Mouse (Mus musculus) splenic B cell, adult 2 months (primary cell): ENCODE data around the gene 4930438A08Rik.
"Not testable (repeated sequence)": the region's sequence is repeated elsewhere in the genome, so short reads cannot be mapped to it uniquely, and the experiment has no call there.

Experiments used
- DNase-seq: peaks from one replicate; pipeline ENCODE4 v3.0.0-alpha.2; 2011; ENCODE audit warnings: low read depth, low spot score
- H3K27me3 ChIP-seq: 2 replicates; pipeline ENCODE4 v1.6.1; 2012; ENCODE audit warnings: mild to moderate bottlenecking, low read length, moderate library complexity, mixed read lengths; ENCODE audit not compliant: control insufficient read depth, poor library complexity, insufficient read depth, severe bottlenecking
- H3K36me3 ChIP-seq: 2 replicates; pipeline ENCODE4 v1.6.1; 2012; ENCODE audit warnings: mild to moderate bottlenecking, low read length, moderate library complexity, mixed read lengths; ENCODE audit not compliant: control insufficient read depth, poor library complexity, insufficient read depth, severe bottlenecking

Gene 4930438A08Rik

DNA sequence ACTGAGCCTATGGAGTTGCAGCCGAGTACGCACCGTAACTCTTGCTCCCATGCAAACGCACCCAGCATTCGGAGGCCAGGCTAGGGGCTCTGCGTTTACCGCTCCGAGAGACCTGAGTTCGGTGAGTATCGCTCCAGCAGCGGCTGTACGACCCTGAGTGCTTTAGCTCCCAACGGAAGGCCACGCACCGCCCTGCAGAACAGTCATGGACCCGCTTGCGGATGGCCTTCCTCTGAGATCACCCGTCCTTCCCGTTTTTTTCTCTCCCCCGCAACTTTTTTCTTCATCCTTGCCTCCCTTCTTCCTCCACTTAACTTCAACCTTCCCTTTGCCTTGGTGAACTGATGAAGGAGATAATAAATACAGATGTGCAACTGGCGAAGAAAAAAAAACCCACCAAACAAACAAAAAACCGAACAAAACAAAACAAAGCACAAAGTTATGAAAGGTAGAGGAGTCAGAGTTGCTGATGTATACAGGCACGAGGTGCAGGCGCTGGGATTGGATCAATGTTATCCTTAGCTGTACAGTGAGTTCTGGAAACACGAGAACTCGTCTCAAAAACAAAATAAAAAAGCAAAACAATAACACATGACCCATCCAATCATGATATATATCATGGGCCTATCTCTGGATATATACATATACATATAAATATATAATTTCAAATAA is 28.3 kb downstream of the 4930438A08Rik start:
- Histone ChIP-seq H3K27me3 (no peaks in the 10 kb centered on the region), H3K36me3 (no peaks in the 10 kb centered on the region)
- DNase-seq = no peak

DNA sequence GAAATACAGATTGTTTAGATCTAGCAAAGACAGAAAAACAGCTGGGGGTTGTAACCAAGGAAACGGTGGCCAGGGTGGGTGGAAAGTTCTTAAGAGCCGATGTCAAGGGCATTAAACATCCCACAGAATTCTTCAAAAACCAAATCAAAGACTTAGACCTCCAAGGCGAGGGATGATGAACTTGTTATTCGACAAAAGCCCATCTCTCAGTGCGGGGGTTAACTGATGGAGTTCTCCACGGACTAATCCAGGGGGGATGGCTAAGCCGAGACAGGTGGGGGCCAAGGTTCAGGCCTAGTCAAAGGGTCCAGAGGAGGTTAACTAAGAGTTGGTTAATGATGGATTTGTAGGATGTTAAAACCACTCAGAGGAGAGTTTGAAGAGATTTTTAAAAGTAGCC is 29.0 kb downstream of the 4930438A08Rik start:
- no peaks in the 10 kb centered on the region for H3K27me3 ChIP-seq
- DNase-seq = no peak
- H3K36me3 ChIP-seq = no peaks in the 10 kb centered on the region

DNA sequence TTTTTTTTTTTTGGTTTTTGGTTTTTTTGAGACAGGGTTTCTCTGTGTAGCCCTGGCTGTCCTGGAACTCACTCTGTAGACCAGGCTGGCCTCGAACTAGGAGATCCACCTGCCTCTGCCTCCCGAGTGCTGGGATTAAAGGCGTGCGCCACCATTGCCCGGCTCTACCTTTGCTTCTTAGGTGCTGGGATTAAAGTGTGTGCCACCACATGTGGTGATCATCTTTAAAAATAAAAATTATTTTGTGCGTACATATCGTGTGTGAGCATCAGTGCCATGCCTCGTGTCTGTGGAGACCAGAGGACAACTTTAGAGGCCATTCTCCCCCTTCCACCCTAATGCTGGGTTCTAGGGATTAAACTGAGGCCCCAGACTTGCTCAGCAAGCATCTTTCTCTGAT is 30.7 kb downstream of the 4930438A08Rik start:
- not testable (repeated sequence) for H3K27me3 ChIP-seq, H3K36me3 ChIP-seq, DNase-seq

DNA sequence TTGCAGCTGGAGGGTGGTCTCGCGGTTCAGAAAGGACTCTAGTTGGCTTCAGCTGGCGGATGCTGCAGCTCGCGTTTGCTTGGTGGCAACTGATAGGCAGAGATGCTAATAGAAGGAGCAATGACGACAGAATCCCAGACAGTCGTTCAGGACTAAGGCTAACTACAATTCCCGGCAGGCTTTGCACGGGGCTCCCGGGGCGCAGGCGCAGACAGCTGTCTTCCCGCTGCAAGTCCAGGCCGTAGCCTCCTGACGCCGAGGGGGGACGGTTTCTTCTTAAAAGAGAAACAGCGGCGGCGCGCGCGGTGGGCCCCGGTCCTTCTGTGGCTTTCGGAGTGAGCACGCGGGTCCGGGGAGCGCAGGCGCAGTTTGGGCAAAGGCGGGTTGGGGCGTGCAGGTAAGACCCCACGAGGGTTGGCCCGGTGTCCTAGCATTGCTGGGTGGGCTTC is 32.3 kb downstream of the 4930438A08Rik start, which contains the start of gene Zfp692:
Gene Zfp692 (plus strand): TSS at position 210 of the 449 bp plus-strand sequence.
- peak; percentile 91 for DNase-seq
- no peaks in the 10 kb centered on the region for H3K27me3 ChIP-seq
- H3K36me3 ChIP-seq = no peaks in the 10 kb centered on the region; the same call in 1 of the 2 replicates

DNA sequence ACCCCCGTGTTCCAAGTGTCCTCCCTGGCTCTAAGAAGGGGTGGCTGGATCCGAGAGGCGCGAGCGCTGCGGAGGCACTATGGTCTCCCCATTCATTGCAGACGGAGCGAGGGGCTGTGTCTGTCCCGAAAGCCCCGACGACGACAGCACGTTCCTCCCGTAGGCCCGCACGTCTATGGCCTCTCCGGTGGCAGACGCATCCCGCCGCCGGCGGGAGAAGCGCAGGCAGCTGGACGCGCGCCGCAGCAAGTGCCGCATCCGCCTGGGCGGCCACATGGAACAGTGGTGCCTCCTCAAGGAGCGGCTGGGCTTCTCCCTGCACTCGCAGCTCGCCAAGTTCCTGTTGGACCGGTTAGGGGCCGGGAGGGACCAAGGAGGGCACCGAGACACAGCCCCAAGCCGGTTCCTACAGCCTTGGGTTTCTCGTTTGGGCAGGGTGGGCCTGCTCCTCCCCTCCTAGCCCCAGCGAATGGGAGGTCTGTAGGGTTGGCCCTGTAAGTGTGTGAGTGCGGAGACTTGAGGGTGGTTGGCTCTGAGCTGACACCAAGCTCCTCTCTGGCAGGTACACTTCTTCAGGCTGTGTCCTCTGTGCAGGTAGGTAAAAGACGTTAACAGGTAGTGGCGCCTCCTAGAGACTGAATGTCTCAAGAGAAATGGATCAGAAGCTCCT is 32.9 kb downstream of the 4930438A08Rik start:
- DNase-seq = peak; percentile 65
- no peaks in the 10 kb centered on the region for H3K27me3 ChIP-seq
- H3K36me3 ChIP-seq = no peaks in the 10 kb centered on the region; the same call in 1 of the 2 replicates

DNA sequence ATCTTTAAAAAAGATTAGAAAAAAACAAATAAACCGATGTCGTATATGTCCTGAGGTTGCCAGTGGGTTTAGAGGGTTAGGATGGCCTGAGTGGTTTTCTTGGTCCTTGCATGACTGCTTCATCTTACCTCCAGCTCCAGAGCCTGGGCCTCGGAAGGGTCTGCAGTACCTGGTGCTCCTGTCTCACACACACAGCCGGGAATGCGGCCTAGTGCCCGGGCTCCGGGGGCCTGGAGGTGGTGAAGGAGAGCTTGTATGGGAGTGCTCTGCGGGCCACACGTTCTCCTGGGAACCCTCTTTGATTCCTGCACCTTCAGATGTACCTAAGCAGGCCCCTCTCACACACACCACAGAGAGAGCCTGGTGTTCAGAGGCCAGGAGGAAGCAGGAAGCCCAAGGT is 34.1 kb downstream of the 4930438A08Rik start:
- H3K36me3 ChIP-seq = no peaks in the 10 kb centered on the region; the same call in 1 of the 2 replicates
- no peaks in the 10 kb centered on the region for H3K27me3 ChIP-seq
- DNase-seq = no peak

DNA sequence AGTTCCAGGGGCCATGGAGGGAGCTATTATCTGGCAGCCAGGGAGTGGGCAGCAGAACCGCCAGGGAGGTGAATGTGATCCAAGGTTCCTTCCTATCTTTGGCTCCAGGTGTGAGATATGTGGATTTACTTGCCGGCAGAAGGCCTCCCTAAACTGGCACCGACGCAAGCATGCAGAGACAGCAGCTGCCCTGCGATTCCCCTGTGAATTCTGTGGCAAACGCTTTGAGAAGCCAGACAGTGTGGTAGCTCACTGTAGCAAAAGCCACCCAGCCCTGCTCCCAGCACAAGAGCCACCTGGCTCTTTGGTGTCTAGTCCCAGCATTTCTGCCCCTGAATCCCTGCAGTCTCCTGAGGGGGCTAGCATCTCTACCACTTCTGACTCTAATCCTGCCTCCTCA is 39.5 kb downstream of the 4930438A08Rik start:
- H3K27me3 ChIP-seq = no peaks in the 10 kb centered on the region
- DNase-seq = no peak
- no peaks in the 10 kb centered on the region; the same call in 1 of the 2 replicates for H3K36me3 ChIP-seq

DNA sequence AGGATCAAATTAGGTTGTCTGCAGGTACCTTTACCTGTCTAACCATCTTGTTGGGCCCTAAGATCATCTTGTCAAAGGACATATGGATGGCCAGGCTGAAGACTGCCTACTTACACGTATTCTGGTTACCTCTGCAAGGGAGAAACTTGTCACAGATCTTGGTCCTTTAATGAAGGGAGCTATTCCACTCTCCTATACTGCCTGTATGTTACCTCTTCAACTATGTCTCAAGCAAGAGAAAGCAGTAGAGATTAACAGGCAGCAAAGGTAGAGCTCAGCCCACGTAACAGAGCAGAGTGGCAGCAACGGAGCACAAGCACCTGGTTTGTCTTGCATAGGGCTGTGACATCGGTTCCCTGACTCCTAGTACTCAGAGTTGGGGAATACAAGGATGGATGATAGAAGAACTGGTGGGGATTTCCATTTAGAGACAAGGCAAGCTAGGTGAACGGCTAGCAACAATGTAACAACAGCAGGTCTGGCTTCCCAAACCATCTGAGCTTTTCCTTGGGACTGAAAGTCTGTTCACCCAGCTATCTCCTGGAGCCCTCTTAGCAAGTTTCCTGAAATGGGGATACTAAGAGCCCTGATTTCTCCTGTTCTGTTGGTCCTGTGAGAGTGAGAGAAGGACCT is 41.1 kb downstream of the 4930438A08Rik start:
- Histone ChIP-seq H3K27me3 (no peaks in the 10 kb centered on the region), H3K36me3 (no peaks in the 10 kb centered on the region)
- DNase-seq = no peak

DNA sequence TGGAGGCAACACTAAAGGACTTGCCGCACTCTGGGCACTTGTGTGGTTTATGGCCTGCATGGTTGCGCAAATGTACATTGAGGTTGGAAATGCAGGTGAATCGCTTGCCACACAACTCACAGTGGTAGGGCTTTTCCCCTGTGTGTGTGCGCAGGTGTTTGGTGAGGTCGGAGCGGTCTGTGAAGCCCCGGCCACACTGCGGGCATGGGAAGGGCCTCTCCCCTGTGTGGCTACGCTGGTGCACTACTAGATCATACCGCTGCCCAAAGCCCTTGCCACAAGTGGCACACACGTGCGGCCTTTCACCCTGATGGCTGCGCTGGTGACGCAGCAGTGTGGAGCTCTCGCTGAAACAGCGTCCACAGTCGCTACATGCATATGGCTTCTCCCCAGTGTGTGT is 41.7 kb downstream of the 4930438A08Rik start:
- no peak for DNase-seq
- Histone ChIP-seq H3K36me3 (no peaks in the 10 kb centered on the region), H3K27me3 (no peaks in the 10 kb centered on the region)

DNA sequence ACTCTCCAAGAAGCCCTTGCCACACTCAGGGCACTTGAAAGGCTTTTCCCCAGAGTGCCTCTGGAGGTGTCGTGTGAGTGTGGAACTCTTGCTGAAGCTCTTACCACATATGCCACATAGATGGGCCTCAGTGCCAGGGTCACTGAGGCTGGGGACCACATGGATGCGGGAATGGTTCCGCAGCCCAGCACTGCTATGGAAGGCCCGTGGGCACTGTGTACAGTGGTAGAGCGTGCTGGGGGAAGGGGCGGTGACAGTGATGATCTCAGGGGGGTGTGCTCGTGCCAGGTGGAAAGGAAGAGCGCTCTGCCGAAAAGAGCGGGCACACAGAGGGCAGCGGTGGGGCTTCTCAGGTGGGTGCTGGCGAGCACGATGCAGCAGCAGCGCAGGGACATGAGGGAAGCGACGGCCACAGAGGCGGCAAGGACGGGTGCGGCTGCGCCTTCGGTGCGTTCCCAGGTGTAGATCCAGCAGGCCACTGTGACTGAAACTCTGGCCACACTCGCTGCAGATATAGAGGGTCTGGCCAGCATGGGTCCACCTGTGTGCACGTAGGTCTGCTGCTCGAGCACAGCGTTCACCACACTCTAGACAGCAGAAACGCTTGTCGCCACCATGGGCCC is 42.3 kb downstream of the 4930438A08Rik start:
- no peaks in the 10 kb centered on the region for H3K27me3 ChIP-seq
- H3K36me3 ChIP-seq = no peaks in the 10 kb centered on the region
- DNase-seq = no peak

DNA sequence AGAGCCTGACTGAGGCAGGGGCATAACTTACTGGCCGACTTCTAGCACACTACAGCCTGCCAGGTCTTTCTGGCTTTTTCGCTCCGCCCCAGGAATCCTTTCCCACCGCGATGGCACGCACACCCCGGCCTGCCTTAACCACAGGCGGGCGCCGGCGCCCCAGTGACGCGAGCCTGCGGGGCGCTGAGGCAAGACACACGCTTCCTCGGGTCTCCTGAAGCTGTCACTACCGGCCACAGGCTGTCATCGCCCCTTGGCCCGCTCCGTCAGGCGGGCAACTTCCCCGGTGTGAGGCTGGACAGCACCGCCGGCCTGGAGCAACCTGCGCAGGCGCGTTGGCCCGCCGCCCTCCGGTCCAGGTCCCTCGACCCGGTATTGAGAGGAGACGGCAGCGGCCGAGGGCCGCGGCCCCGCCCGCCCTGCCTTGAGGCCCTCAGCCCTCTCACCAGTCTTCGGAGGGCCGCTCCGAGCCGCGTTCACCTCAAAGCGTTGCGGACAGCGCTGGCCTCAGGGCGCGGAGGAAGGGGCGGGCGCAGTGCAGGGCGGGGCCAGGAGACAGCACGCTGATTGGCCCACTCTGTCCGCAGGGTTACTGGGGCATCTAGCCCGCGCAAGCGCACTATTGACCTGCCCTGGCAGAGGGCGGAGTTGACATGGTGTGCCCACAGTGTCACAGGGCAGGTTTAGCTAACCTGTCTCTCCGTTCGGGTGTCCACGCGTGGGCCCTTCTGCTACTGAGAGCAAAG is 48.4 kb downstream of the 4930438A08Rik start:
- DNase-seq = peak; percentile 98
- Histone ChIP-seq H3K36me3 (no peaks in the 10 kb centered on the region), H3K27me3 (no peaks in the 10 kb centered on the region)

DNA sequence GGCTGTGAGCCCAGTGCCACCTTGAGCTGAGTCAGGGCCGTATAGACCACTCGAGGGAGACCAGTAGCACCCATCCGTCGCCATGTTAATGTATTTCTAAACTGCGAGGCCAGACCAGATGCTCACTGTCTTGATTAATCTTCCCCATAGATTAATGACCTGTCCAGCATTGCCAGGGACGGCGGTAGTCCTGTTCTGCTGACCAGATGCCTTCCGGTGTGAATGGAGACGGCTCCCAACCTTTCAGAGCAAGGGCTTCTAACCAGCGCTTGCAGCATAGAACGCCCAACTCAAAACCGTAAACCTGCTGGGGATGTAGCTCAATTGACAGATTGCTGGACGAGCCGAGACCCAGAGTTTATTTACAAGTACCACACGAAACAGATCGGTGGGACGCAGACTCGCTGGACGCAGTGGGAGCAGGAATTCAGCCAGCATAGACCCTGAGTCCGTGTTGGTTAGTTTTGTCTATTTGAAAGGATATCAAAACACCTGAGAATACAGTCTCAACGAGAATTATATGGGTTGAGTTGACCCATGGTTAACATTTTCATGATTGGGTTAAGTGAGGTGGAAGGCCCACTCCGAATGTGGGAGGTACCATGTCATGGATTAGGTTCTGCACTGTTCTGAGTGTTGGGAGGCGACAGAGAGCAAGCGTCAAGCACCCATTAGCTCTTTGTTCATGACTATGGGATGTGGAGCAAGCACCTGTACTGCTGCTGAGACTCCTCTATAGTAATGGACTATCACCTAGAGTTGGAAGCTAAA is 49.2 kb downstream of the 4930438A08Rik start:
- peak; percentile 18 for DNase-seq
- no peaks in the 10 kb centered on the region for H3K36me3 ChIP-seq
- no peaks in the 10 kb centered on the region for H3K27me3 ChIP-seq

DNA sequence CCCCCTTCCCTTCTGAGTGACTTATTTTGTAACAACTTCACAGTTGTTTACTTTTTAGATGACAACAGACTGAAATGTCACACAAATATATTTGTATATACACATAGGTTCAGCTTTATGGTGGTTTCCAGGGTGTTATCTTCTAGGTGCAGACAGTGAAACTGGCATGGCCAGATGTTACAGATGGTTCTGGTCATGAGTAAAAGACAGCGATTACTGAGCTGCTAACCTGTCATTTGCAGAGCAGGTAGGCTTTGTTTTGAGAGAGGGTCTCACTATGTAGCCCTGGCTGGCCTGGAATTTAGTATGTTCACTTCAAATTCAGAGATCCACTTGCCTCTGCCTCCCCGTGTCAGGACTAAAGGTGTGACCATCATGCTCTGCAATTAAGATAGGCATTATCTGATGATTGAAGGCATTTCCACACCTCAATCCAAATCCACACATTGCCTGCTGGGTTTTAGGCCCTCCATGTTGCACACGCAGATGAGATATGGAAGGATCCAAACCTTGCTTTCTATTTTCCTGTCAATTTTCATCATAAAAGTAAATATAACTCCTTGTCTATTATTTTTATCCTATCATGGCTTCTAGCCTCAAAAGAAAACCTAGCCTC is 50.1 kb downstream of the 4930438A08Rik start:
- no peaks in the 10 kb centered on the region for H3K36me3 ChIP-seq
- DNase-seq = no peak
- H3K27me3 ChIP-seq = no peaks in the 10 kb centered on the region
